Mouse (Mus musculus): Measurements from ENCODE around the gene Zfp646.

- TF ChIP-seq CTCF (IDR thresholded peaks at IDR 0.05), result no peak
- TF ChIP-seq EP300 (IDR thresholded peaks at IDR 0.05; ENCODE audit: insufficient read depth, low read depth, low read length), result no peak
These were observed 55.5 kb downstream of the Zfp646 start for GRCm38 (mm10) chr7:127931351-127932135.

All from heart, adult 2 months (tissue).